Mouse (Mus musculus): Measurements from ENCODE around the gene Ctps2.

Gene Ctps2

GRCm38 (mm10) chrX:162976194-162976593 is 75.2 kb downstream of the Ctps2 start:
- DNase-seq (ENCODE audit: extremely low spot score), result no peak

- no peak for DNase-seq (ENCODE audit: extremely low spot score)
Observed at GRCm38 (mm10) chrX:162986876-162987495, 85.9 kb downstream of the Ctps2 start.

- no peak for DNase-seq (ENCODE audit: extremely low spot score)
Observed at GRCm38 (mm10) chrX:162991396-162991795, 90.4 kb downstream of the Ctps2 start.

- DNase-seq (ENCODE audit: extremely low spot score), result no peak
Observed at GRCm38 (mm10) chrX:162992121-162992520, 91.1 kb downstream of the Ctps2 start.

- no peak for DNase-seq (ENCODE audit: extremely low spot score)
Observed at GRCm38 (mm10) chrX:163027864-163028263, 126.8 kb downstream of the Ctps2 start.

- DNase-seq (ENCODE audit: extremely low spot score), result no peak
Observed at GRCm38 (mm10) chrX:163038767-163039166, 137.7 kb downstream of the Ctps2 start.

- no peak for DNase-seq (ENCODE audit: extremely low spot score)
Observed at GRCm38 (mm10) chrX:163042771-163043170, 141.7 kb downstream of the Ctps2 start.

GRCm38 (mm10) chrX:163063936-163064335 is 162.9 kb downstream of the Ctps2 start:
- DNase-seq (ENCODE audit: extremely low spot score), result no peak
